Mouse (Mus musculus): ENCODE measurements around the gene Gys1. TPM values are rescaled to one million over a fixed set of nuclear protein-coding genes. Genes with fewer than 3 reads are reported as not detected.

Gys1 gene
- polyA plus RNA-seq, 1 experiment from 2014 or later = 46.7 TPM

GRCm38 (mm10) chr7:45417962-45418492, 16.6 kb upstream of the Gys1 start:
- ATAC-seq (ENCODE audit: borderline replicate concordance, extremely low read depth, low FRiP score, low TSS enrichment) = no peak
- no peak overlapping the region for H3K27ac ChIP-seq
- H3K9ac ChIP-seq = no peak overlapping the region
- H3K4me3 ChIP-seq = no peak overlapping the region
- H3K4me1 ChIP-seq = peaks cover 45% of the 10 kb centered on the region
- H3K9me3 ChIP-seq = no peaks in the 10 kb centered on the region
- WGBS = 11% methylated on average over 13 of the region's 13 CpGs
- H3K36me3 ChIP-seq = peaks cover 20% of the 10 kb centered on the region
- peaks cover 74% of the 10 kb centered on the region for H3K27me3 ChIP-seq
- no peak overlapping the region for H3K4me2 ChIP-seq

- ATAC-seq (ENCODE audit: borderline replicate concordance, extremely low read depth, low FRiP score, low TSS enrichment) = no peak
- 12% methylated on average over 27 of the region's 27 CpGs for WGBS
- H3K9ac ChIP-seq = no peak overlapping the region
Observed at GRCm38 (mm10) chr7:45419859-45420614, 14.6 kb upstream of the Gys1 start.

GRCm38 (mm10) chr7:45420615-45420919, 14.1 kb upstream of the Gys1 start, which contains the start of gene Lhb:
Gene Lhb (plus strand): TSS chr7:45420820.
- WGBS = 60% methylated on average over 6 of the region's 6 CpGs
- H3K4me2 ChIP-seq = peak within 1 kb of the TSS; percentile 22
- no peak within 1 kb of the TSS for H3K9ac ChIP-seq
- H3K27ac ChIP-seq = 0 out of 2 replicates have a peak within 1 kb of the TSS, but pooled peaks have one; percentile 7
- H3K9me3 ChIP-seq = no peaks in the 10 kb centered on the region
- no peak within 1 kb of the TSS for H3K4me3 ChIP-seq
- peaks cover 27% of the 10 kb centered on the region for H3K4me1 ChIP-seq
- H3K27me3 ChIP-seq = peaks cover 49% of the 10 kb centered on the region
- H3K36me3 ChIP-seq = peaks cover 44% of the 10 kb centered on the region
- ATAC-seq (ENCODE audit: borderline replicate concordance, extremely low read depth, low FRiP score, low TSS enrichment) = no peak

More at GRCm38 (mm10) chr7:45419859-45420614, 14.6 kb upstream of the Gys1 start:
- Histone ChIP-seq H3K27me3 (peaks cover 54% of the 10 kb centered on the region), H3K27ac (0 out of 2 replicates have a peak overlapping the region, but pooled peaks have one; percentile 7), H3K4me1 (peaks cover 31% of the 10 kb centered on the region), H3K4me3 (no peak overlapping the region), H3K4me2 (peak overlapping the region; percentile 22), H3K9me3 (no peaks in the 10 kb centered on the region), H3K36me3 (peaks cover 40% of the 10 kb centered on the region)

- Histone ChIP-seq H3K9ac (no peak overlapping the region), H3K4me1 (peaks cover 21% of the 10 kb centered on the region), H3K36me3 (peaks cover 47% of the 10 kb centered on the region)
Observed at GRCm38 (mm10) chr7:45421194-45421593, 13.4 kb upstream of the Gys1 start.

GRCm38 (mm10) chr7:45426556-45426955, 8.1 kb upstream of the Gys1 start:
- H3K27me3 ChIP-seq = no peaks in the 10 kb centered on the region
- 81% methylated on average over 8 of the region's 8 CpGs for WGBS

More at GRCm38 (mm10) chr7:45421194-45421593, 13.4 kb upstream of the Gys1 start:
- no peak overlapping the region for H3K4me2 ChIP-seq
- no peak for ATAC-seq (ENCODE audit: borderline replicate concordance, extremely low read depth, low FRiP score, low TSS enrichment)
- peaks cover 43% of the 10 kb centered on the region for H3K27me3 ChIP-seq
- H3K9me3 ChIP-seq = no peaks in the 10 kb centered on the region
- WGBS = 92% methylated on average over 14 of the region's 14 CpGs
- H3K4me3 ChIP-seq = no peak overlapping the region
- H3K27ac ChIP-seq = no peak overlapping the region

GRCm38 (mm10) chr7:45433835-45434202, 825 bp upstream of the Gys1 start:
- Histone ChIP-seq H3K27me3 (no peaks in the 10 kb centered on the region), H3K4me3 (peak overlapping the region; percentile 79), H3K4me2 (peak overlapping the region; percentile 91), H3K4me1 (peaks cover 40% of the 10 kb centered on the region), H3K27ac (peak overlapping the region; percentile 86), H3K9me3 (no peaks in the 10 kb centered on the region), H3K9ac (peak overlapping the region; percentile 90), H3K36me3 (peaks cover 32% of the 10 kb centered on the region)
- no peak for ATAC-seq (ENCODE audit: borderline replicate concordance, extremely low read depth, low FRiP score, low TSS enrichment)
- WGBS = 0% methylated on average over 7 of the region's 7 CpGs

More at GRCm38 (mm10) chr7:45426556-45426955, 8.1 kb upstream of the Gys1 start:
- no peaks in the 10 kb centered on the region for H3K4me1 ChIP-seq
- no peaks in the 10 kb centered on the region for H3K9me3 ChIP-seq
- H3K4me2 ChIP-seq = no peak overlapping the region
- ATAC-seq (ENCODE audit: borderline replicate concordance, extremely low read depth, low FRiP score, low TSS enrichment) = no peak
- no peak overlapping the region for H3K9ac ChIP-seq
- peaks cover 81% of the 10 kb centered on the region for H3K36me3 ChIP-seq
- H3K27ac ChIP-seq = no peak overlapping the region
- no peak overlapping the region for H3K4me3 ChIP-seq

GRCm38 (mm10) chr7:45435038-45435437, 394 bp downstream of the Gys1 start:
- Histone ChIP-seq H3K9me3 (no peaks in the 10 kb centered on the region), H3K4me3 (peak overlapping the region; percentile 79), H3K27ac (peak overlapping the region; percentile 81), H3K4me2 (peak overlapping the region; percentile 56), H3K36me3 (peaks cover 30% of the 10 kb centered on the region), H3K9ac (peak overlapping the region; percentile 58), H3K4me1 (peaks cover 40% of the 10 kb centered on the region), H3K27me3 (no peaks in the 10 kb centered on the region)
- under 1% methylated on average over 16 of the region's 16 CpGs for WGBS
- no peak; the same call in 1 of the 2 replicates for ATAC-seq (ENCODE audit: borderline replicate concordance, extremely low read depth, low FRiP score, low TSS enrichment)

- no peak overlapping the region for H3K4me3 ChIP-seq
- 76% methylated on average over 5 of the region's 5 CpGs for WGBS
- no peaks in the 10 kb centered on the region for H3K9me3 ChIP-seq
- ATAC-seq (ENCODE audit: borderline replicate concordance, extremely low read depth, low FRiP score, low TSS enrichment) = no peak
- peak overlapping the region; percentile 58 for H3K9ac ChIP-seq
- H3K27ac ChIP-seq = no peak overlapping the region
- H3K27me3 ChIP-seq = no peaks in the 10 kb centered on the region
- peaks cover 40% of the 10 kb centered on the region for H3K4me1 ChIP-seq
- peaks cover 25% of the 10 kb centered on the region for H3K36me3 ChIP-seq
- peak overlapping the region; percentile 56; the same call in 1 of the 2 replicates for H3K4me2 ChIP-seq
Observed at GRCm38 (mm10) chr7:45436444-45436843, 1.8 kb downstream of the Gys1 start.

- no peak for ATAC-seq (ENCODE audit: borderline replicate concordance, extremely low read depth, low FRiP score, low TSS enrichment)
- Histone ChIP-seq H3K4me2 (0 out of 2 replicates have a peak overlapping the region, but pooled peaks have one; percentile 4), H3K9me3 (no peaks in the 10 kb centered on the region), H3K27me3 (no peaks in the 10 kb centered on the region), H3K4me3 (no peak overlapping the region), H3K36me3 (peaks cover 22% of the 10 kb centered on the region), H3K27ac (no peak overlapping the region), H3K9ac (no peak overlapping the region), H3K4me1 (peaks cover 40% of the 10 kb centered on the region)
- 42% methylated on average over 6 of the region's 6 CpGs for WGBS
Observed at GRCm38 (mm10) chr7:45437046-45437445, 2.4 kb downstream of the Gys1 start.

GRCm38 (mm10) chr7:45437521-45438276, 3.1 kb downstream of the Gys1 start, which contains the start of gene Ruvbl2:
Gene Ruvbl2 (minus strand): TSS chr7:45438096.
- 28% methylated on average over 19 of the region's 19 CpGs for WGBS
- Histone ChIP-seq H3K4me3 (no peak within 1 kb of the TSS), H3K9ac (peak within 1 kb of the TSS; percentile 30; the same call in 1 of the 2 replicates), H3K36me3 (peaks cover 26% of the 10 kb centered on the region), H3K4me2 (peak within 1 kb of the TSS; percentile 24; the same call in 1 of the 2 replicates), H3K27me3 (no peaks in the 10 kb centered on the region), H3K27ac (no peak within 1 kb of the TSS), H3K4me1 (peaks cover 39% of the 10 kb centered on the region), H3K9me3 (no peaks in the 10 kb centered on the region)
- no peak for ATAC-seq (ENCODE audit: borderline replicate concordance, extremely low read depth, low FRiP score, low TSS enrichment)

GRCm38 (mm10) chr7:45443526-45444420, 9.1 kb downstream of the Gys1 start:
- H3K9me3 ChIP-seq = no peaks in the 10 kb centered on the region
- WGBS = 64% methylated on average over 22 of the region's 22 CpGs
- no peaks in the 10 kb centered on the region for H3K27me3 ChIP-seq
- no peaks in the 10 kb centered on the region for H3K4me1 ChIP-seq
- H3K9ac ChIP-seq = no peak overlapping the region
- no peak overlapping the region for H3K4me3 ChIP-seq
- no peak overlapping the region for H3K27ac ChIP-seq
- no peak overlapping the region for H3K4me2 ChIP-seq
- peaks cover 64% of the 10 kb centered on the region for H3K36me3 ChIP-seq
- ATAC-seq (ENCODE audit: borderline replicate concordance, extremely low read depth, low FRiP score, low TSS enrichment) = no peak
